Comparison of ENCODE assay signal across 19 mouse cellular contexts in the genomic region with DNA sequence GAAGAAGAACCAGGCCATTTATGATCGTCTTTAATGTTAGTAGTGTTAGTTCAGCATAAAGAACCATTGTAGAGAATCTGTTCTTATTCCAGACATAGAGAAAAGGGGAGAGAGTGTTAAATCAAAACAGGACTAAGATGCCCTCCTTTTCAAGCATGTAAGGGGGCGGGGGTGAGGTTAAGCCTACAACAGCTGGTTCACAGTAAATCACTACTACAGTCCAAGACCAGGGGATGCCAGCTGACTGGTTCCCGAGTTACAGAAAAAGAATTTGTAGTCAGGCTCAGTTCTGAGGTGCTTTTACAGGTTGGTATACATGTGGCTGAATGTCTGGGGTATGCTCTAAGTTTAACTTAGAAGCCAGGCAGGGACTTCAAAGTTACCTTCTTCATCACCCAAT. TPM values are rescaled to one million over a fixed set of nuclear protein-coding genes. Genes with fewer than 3 reads are reported as not detected.
A peak's percentile ranks its signal among the peaks of the same experiment; 100 is the strongest.
DNase-seq lines count a peak whose midpoint lies in the region; TF ChIP-seq lines count a peak whose summit lies in the region.
"Had no signal": no experiment of that assay in that cellular context is flagged by ENCODE, and none has a peak within 500 bp of the region (broad histone marks: within the 10 kb centered on the region; RNA-seq: fewer than 3 reads in every experiment).

No protein-coding gene starts in this region.

- H3K79me2 ChIP-seq in myocyte (ENCODE audit: control insufficient read depth, insufficient read depth) = no peaks in the 10 kb centered on the region

- peaks cover 32% of the 10 kb centered on the region for H3K36me3 ChIP-seq in myocyte (ENCODE audit: control insufficient read depth, insufficient read depth)
- H3K36me3 ChIP-seq: G1E had no signal

- no peak overlapping the region for H3K4me3 ChIP-seq in myocyte

- no peak for TF ChIP-seq POLR2A in myocyte (IDR thresholded peaks at IDR 0.05; ENCODE audit: insufficient read length, low read depth)

- H3K4me2 ChIP-seq in myocyte (ENCODE audit: low read depth) = no peak overlapping the region

- no peak overlapping the region for H3ac ChIP-seq in myocyte (ENCODE audit: control insufficient read depth, insufficient read length)

- no peak for DNase-seq in left cerebral cortex, postnatal 4 days
- DNase-seq: adrenal gland, adult 2 months; adrenal gland, adult 8-10 months; adrenal gland, postnatal 10 days; adrenal gland, postnatal 14 days; adrenal gland, postnatal 25 days; adrenal gland, postnatal 36 days; B cell, adult 2 months; cerebellum, adult 11 months; cerebellum, adult 11-12 months; cerebellum, adult 18-20 months; cerebellum, adult 2 months had no signal

- H3K27me3 ChIP-seq in myocyte (ENCODE audit: control insufficient read depth, insufficient read depth, insufficient read length) = no peaks in the 10 kb centered on the region
- H3K27me3 ChIP-seq: CH12.LX, Patski had no signal

- intact Hi-C loops in left cerebral cortex, postnatal 4 days (cut with DNase I) = no loop called here

TF ChIP-seq in myocyte, 11 proteins besides CTCF, POLR2A, EP300 and RAD21:
- TF ChIP-seq MYOD1 (IDR thresholded peaks at IDR 0.05; ENCODE audit: control insufficient read depth in 1 of 3, insufficient read length in 2 of 3, low read depth in 2 of 3) (peak in 2 of 3 experiments; percentile 88 to 89), USF1 (IDR thresholded peaks at IDR 0.05; ENCODE audit: low read depth) (no peak)

RNA-seq across cellular contexts. Expression of gene Cfap69, which starts 12.0 kb away (rescaled TPM):
- polyA plus RNA-seq in myocyte (2012; fragmentation: generic; extraction: Trizol) = 2.3 TPM
- 10 to 100 TPM; 13.8 to 20.1 TPM for total RNA-seq in left cerebral cortex, postnatal 4 days (2021)
- total RNA-seq: MEL had no signal
- polyA plus RNA-seq: activated CD4-positive, CD25-positive, alpha-beta regulatory T cell, adult 4 months; CD4-positive, CD25-positive, alpha-beta regulatory T cell, adult 4 months; G1E had no signal

RNA-seq across cellular contexts. Expression of gene Steap2, which starts 18.3 kb away (rescaled TPM):
- 15.5 TPM for polyA plus RNA-seq in myocyte (2012; fragmentation: generic; extraction: Trizol)
- total RNA-seq in left cerebral cortex, postnatal 4 days (2021) = 1 to 10 TPM; 3.3 to 4.1 TPM
- total RNA-seq: CH12.LX, MEL had no signal
- polyA plus RNA-seq: CD4-positive, CD25-positive, alpha-beta regulatory T cell, adult 4 months; G1E had no signal
